Mouse (Mus musculus) liver, embryonic 16.5 days (tissue): ENCODE results near the gene Pdhx. TPM values are rescaled to one million over a fixed set of nuclear protein-coding genes. Genes with fewer than 3 reads are reported as not detected.

ENCODE experiments used
- ATAC-seq: fragments of 200-750 bp; cut with Nextera tagmentation; 2 replicates; pipeline ENCODE4 v1.8.0; 2017; ENCODE audit warnings: low read depth, mild to moderate bottlenecking, moderate number of reproducible peaks, moderate library complexity
- H3K27ac ChIP-seq: fragments of 300-500 bp; sonication (generic); 2 replicates; pipeline ENCODE4 v1.5.1; 2014; ENCODE audit warnings: mild to moderate bottlenecking, low read length
- H3K27me3 ChIP-seq: fragments of 300-500 bp; sonication (generic); 2 replicates; pipeline ENCODE4 v1.6.1; 2014; ENCODE audit warnings: low read depth, low read length, mixed read lengths; ENCODE audit not compliant: control insufficient read depth, insufficient read depth
- H3K36me3 ChIP-seq: fragments of 300-500 bp; sonication (generic); 2 replicates; pipeline ENCODE4 v1.6.1; 2014; ENCODE audit warnings: mild to moderate bottlenecking; ENCODE audit not compliant: control insufficient read depth, insufficient read depth
- H3K4me1 ChIP-seq: fragments of 300-500 bp; sonication (generic); 2 replicates; pipeline ENCODE4 v1.6.1; 2014; ENCODE audit warnings: low read depth, low read length, mixed read lengths; ENCODE audit not compliant: control insufficient read depth
- H3K4me2 ChIP-seq: fragments of 300-500 bp; sonication (generic); 2 replicates; pipeline ENCODE4 v1.6.1; 2014; ENCODE audit warnings: low read depth, low read length, mixed read lengths
- H3K4me3 ChIP-seq: fragments of 300-500 bp; sonication (generic); 2 replicates; pipeline ENCODE4 v1.5.1; 2014; ENCODE audit warnings: low read depth, mild to moderate bottlenecking, low read length
- H3K9ac ChIP-seq: fragments of 300-500 bp; sonication (generic); 2 replicates; pipeline ENCODE4 v1.6.1; 2014; ENCODE audit warnings: low read depth, low read length
- H3K9me3 ChIP-seq: fragments of 300-500 bp; sonication (generic); replicated peaks from 2 replicates; pipeline ENCODE4 v1.6.1; 2016; ENCODE audit warnings: low read length; ENCODE audit not compliant: control insufficient read depth
- WGBS: fragments of 180-500 bp; shearing (Covaris S2); extraction: QIAGEN DNeasy Blood & Tissue Kit; methylation state at CpG from one replicate; pipeline ENCODE4 v1.1.7; 2014; ENCODE audit not compliant: insufficient replicate concordance; 5-methylcytosine and 5-hydroxymethylcytosine counted together
- polyA plus RNA-seq: library from polyadenylated mRNA; unstranded; fragments of >200 nt; fragmentation: Nextera tagmentation; extraction: Ambion mirVana; gene quantifications from 2 replicates; pipeline ENCODE4 v1.2.1, GENCODE M21; 2015

Pdhx gene
- polyA plus RNA-seq, 1 experiment from 2014 or later: 18.0 TPM

DNA sequence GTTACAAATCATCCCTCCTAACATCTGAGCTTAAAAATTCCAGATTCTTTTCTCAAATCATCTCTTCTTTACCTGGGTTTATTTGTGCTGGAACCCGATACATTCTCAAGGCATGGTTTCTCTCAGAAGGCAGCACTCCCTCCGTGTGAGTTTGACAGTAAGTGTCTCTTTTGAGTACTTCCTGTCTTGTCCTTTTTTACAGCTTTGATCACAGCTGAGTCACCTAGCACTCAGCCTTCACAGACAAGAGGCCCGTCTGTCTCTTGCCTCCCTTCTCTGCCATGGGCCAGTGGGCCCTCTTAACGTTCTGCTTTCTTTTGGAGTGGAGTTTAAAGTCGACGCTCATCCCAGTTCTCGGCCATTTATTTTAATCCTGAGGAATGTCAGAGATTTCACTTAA lies 68.7 kb downstream of the Pdhx start:
- H3K27ac ChIP-seq: no peak overlapping the region
- no peak overlapping the region for H3K4me3 ChIP-seq
- H3K27me3 ChIP-seq: no peaks in the 10 kb centered on the region
- H3K9me3 ChIP-seq: no peaks in the 10 kb centered on the region
- WGBS: 36% methylated on average over 7 of the region's 7 CpGs
- no peak overlapping the region for H3K4me2 ChIP-seq
- no peaks in the 10 kb centered on the region for H3K36me3 ChIP-seq
- ATAC-seq: no peak
- no peak overlapping the region for H3K9ac ChIP-seq
- H3K4me1 ChIP-seq: no peaks in the 10 kb centered on the region

DNA sequence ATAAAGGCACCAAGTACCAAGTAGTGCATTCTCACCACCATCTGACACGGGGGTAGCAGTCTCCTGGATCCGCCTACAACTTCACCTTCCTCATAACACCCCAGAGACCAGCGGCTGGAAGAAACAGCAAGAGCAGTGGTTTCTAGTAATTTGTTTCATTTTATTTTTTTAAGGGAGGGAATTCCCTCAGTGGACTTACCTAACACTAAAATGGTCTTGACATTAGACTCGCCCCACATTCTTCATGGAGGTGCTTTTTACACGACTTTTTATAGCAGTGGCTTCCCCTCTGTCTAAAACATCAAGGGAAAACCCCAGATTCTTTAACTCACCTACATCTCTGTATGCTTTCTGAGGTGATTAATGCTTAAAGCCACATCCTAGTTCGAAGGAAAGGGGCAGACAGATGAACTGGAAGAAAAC lies 74.1 kb downstream of the Pdhx start:
- Histone ChIP-seq H3K9ac (no peak overlapping the region), H3K4me1 (no peaks in the 10 kb centered on the region), H3K4me3 (no peak overlapping the region), H3K36me3 (no peaks in the 10 kb centered on the region), H3K27ac (no peak overlapping the region), H3K9me3 (no peaks in the 10 kb centered on the region), H3K4me2 (no peak overlapping the region), H3K27me3 (no peaks in the 10 kb centered on the region)
- no peak for ATAC-seq
- 37% methylated on average over 6 of the region's 6 CpGs for WGBS

- ATAC-seq: no peak
Measured at GRCm38 (mm10) chr2:102998356-102998755, 75.0 kb downstream of the Pdhx start.

DNA sequence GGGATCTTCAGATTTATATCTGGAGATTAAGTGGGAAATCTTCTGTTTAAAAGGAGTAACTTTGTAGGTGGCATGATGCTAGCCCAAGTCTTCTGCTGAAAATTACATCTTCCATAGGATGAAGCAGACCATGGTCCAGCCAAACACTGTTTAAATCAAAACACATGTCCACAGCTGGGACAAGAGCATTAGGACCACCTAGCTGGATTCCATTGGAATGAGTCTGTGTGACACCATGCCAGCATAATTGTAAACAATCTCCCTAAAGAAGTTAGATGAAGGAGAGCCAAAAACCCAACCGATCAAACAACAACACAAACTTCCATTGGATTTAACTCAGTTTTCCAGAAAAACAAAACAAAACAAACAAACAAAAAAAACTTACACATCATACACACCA lies 75.4 kb downstream of the Pdhx start:
- H3K4me1 ChIP-seq: no peaks in the 10 kb centered on the region
- H3K27me3 ChIP-seq: no peaks in the 10 kb centered on the region
- H3K9ac ChIP-seq: no peak overlapping the region
- no peak for ATAC-seq
- H3K27ac ChIP-seq: no peak overlapping the region
- 61% methylated on average over 1 of the region's 1 CpGs for WGBS
- H3K9me3 ChIP-seq: no peaks in the 10 kb centered on the region
- H3K4me3 ChIP-seq: no peak overlapping the region
- H3K4me2 ChIP-seq: no peak overlapping the region
- H3K36me3 ChIP-seq: no peaks in the 10 kb centered on the region

More at GRCm38 (mm10) chr2:102998356-102998755, 75.0 kb downstream of the Pdhx start:
- Histone ChIP-seq H3K36me3 (no peaks in the 10 kb centered on the region), H3K27ac (no peak overlapping the region), H3K4me3 (no peak overlapping the region), H3K27me3 (no peaks in the 10 kb centered on the region), H3K9ac (no peak overlapping the region), H3K9me3 (no peaks in the 10 kb centered on the region), H3K4me2 (no peak overlapping the region), H3K4me1 (no peaks in the 10 kb centered on the region)
- WGBS: 27% methylated on average over 5 of the region's 5 CpGs

GRCm38 (mm10) chr2:102993841-102994607 lies 79.3 kb downstream of the Pdhx start:
- 67% methylated on average over 3 of the region's 3 CpGs for WGBS
- H3K27ac ChIP-seq: no peak overlapping the region
- no peak overlapping the region for H3K9ac ChIP-seq
- H3K4me2 ChIP-seq: no peak overlapping the region
- no peaks in the 10 kb centered on the region for H3K4me1 ChIP-seq
- no peak overlapping the region for H3K4me3 ChIP-seq
- no peak for ATAC-seq
- no peaks in the 10 kb centered on the region for H3K9me3 ChIP-seq
- H3K27me3 ChIP-seq: no peaks in the 10 kb centered on the region
- H3K36me3 ChIP-seq: no peaks in the 10 kb centered on the region

DNA sequence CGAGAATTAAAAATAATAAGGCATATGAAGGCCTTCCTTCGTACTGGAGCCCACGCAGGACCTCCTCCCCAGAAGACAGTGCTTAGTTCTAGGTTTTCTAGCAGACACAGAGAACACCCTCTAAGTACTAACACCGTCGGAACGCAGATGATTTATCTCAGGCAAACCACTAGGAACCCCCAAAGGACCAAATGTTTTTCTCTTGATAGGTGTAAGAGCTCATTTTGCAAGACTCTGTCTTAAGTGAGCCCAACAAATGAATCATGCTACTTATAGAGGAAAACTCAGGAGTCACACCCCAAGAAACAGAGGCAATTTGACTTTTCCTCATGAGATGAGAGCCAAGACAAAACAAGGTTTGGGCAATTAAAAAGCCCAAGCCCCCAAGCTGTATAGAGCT lies 80.9 kb downstream of the Pdhx start:
- H3K36me3 ChIP-seq: no peaks in the 10 kb centered on the region
- H3K4me2 ChIP-seq: no peak overlapping the region
- no peaks in the 10 kb centered on the region for H3K9me3 ChIP-seq
- ATAC-seq: no peak
- H3K27me3 ChIP-seq: no peaks in the 10 kb centered on the region
- WGBS: 51% methylated on average over 6 of the region's 6 CpGs
- H3K9ac ChIP-seq: no peak overlapping the region
- H3K4me3 ChIP-seq: no peak overlapping the region
- no peak overlapping the region for H3K27ac ChIP-seq
- H3K4me1 ChIP-seq: no peaks in the 10 kb centered on the region

DNA sequence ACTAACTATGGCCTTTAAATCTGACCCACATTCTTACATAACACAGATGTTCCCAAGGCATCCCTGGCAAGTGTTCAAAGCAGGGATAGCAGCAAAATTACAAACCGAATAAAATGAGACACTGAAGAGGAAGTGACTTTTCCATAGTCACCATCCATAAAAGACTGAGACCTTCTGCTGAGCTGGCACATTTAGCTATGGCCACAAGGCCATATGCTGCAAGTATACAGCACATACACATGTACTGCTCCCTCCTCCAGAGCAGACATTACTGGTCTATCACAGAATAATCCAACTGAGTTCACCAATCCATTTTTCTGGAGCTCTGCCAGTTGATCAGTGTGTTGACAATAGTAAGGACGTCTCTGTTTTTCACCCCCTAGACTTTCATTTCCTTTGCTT lies 83.0 kb downstream of the Pdhx start:
- Histone ChIP-seq H3K9ac (no peak overlapping the region), H3K27me3 (no peaks in the 10 kb centered on the region), H3K9me3 (no peaks in the 10 kb centered on the region), H3K4me3 (no peak overlapping the region), H3K4me1 (no peaks in the 10 kb centered on the region), H3K4me2 (no peak overlapping the region), H3K27ac (no peak overlapping the region), H3K36me3 (no peaks in the 10 kb centered on the region)
- 20% methylated on average over 2 of the region's 2 CpGs for whole genome bisulfite sequencing
- peak; percentile 32; the same call in 1 of the 2 replicates for ATAC-seq

DNA sequence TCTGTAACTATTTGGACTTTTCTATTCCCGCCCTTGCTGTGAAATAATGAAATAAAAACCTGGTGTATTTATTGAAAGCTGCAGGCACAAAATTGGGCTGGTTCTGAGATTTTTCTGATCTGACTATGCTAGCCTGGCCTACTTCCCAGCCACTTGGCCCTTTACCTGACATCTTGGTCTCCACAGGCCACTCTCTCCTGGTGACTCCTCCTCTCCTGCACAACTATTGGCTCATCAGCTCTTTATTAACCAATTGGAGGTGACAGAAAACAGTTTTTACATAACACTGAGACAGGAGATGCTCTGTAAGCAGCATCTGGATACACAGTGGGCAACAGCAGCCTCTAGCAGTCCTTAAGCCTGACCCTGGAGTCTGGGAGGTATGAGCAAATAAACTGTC lies 83.9 kb downstream of the Pdhx start:
- Histone ChIP-seq H3K4me1 (no peaks in the 10 kb centered on the region), H3K4me2 (no peak overlapping the region), H3K4me3 (no peak overlapping the region), H3K36me3 (no peaks in the 10 kb centered on the region), H3K9me3 (no peaks in the 10 kb centered on the region), H3K27me3 (no peaks in the 10 kb centered on the region), H3K9ac (no peak overlapping the region), H3K27ac (no peak overlapping the region)
- 67% methylated on average over 1 of the region's 1 CpGs for WGBS
- ATAC-seq: no peak

DNA sequence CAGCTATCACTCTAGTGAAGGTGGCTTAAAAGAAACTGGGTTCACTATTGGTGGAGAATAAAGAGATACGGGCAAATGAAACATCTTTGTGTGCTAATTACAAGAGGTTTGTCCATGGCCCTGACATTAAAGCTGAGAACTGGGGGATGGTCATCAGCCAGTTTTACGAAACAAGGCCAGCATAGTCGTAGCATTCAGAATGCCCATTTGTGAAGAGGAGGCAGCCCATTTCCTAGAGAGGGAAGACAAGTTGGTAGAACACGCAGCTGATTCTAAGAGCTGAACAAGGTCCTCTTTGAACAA lies 85.7 kb downstream of the Pdhx start:
- H3K27me3 ChIP-seq: no peaks in the 10 kb centered on the region
- H3K27ac ChIP-seq: no peak overlapping the region
- H3K9ac ChIP-seq: no peak overlapping the region
- H3K4me1 ChIP-seq: no peaks in the 10 kb centered on the region
- ATAC-seq: no peak
- 58% methylated on average over 4 of the region's 4 CpGs for WGBS
- H3K9me3 ChIP-seq: no peaks in the 10 kb centered on the region
- no peak overlapping the region for H3K4me3 ChIP-seq
- H3K4me2 ChIP-seq: no peak overlapping the region
- no peaks in the 10 kb centered on the region for H3K36me3 ChIP-seq
